Mouse (Mus musculus) MEL (cell line): ENCODE data around the gene Trank1.

Source experiments
- BHLHE40 ChIP-seq: IDR thresholded peaks from 2 replicates; pipeline ENCODE4 v1.6.1; 2012; ENCODE audit warnings: low read depth, mild to moderate bottlenecking, inconsistent platforms, low read length, improper control_type of control experiment, borderline replicate concordance
- POLR2A ChIP-seq, 2 experiments: IDR thresholded peaks; 2 replicates each; pipeline ENCODE4 v1.6.1; 2011 to 2012; ENCODE audit warnings: low read length in 2 of 2, mild to moderate bottlenecking in 2 of 2, control low read depth in 1 of 2, improper control_type of control experiment in 1 of 2, low read depth in 1 of 2, moderate library complexity in 1 of 2; ENCODE audit not compliant: control insufficient read depth in 1 of 2, insufficient read depth in 1 of 2, poor library complexity in 1 of 2
- SIN3A ChIP-seq: IDR thresholded peaks from 2 replicates; pipeline ENCODE4 v1.6.1; 2012; ENCODE audit warnings: low read length, improper control_type of control experiment, inconsistent platforms

DNA sequence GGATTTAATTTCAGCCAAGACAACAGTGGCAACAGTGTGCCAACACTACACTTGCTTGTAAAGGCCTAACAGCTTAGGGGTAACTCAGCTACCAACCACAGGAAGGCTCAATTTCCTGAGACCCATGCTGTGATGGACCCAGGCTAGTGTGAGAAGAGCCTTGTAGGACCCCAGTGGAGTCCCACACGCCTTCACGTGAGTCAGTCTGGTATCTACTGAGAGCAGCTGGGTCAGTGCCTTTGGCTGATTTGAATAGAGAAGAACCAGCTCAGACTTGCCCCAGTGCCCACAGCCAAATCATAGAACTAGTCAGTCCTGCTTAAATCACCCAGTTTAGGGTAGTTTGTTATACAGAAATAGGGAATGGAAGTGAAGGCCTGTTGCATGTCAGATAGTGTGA is 86.5 kb downstream of the Trank1 start:
- TF ChIP-seq BHLHE40 (no peak), SIN3A (no peak), POLR2A (IDR thresholded peaks at IDR 0.05; ENCODE audit: control insufficient read depth in 1 of 2, insufficient read depth in 1 of 2, low read depth in 1 of 2, low read length in 2 of 2, poor library complexity in 1 of 2) (no peak)
